Mouse (Mus musculus): ENCODE results near the gene Arid5a. TPM values are rescaled to one million over a fixed set of nuclear protein-coding genes. Genes with fewer than 3 reads are reported as not detected.

Arid5a gene
- polyA plus RNA-seq, 1 experiment = 4.5 TPM

DNA sequence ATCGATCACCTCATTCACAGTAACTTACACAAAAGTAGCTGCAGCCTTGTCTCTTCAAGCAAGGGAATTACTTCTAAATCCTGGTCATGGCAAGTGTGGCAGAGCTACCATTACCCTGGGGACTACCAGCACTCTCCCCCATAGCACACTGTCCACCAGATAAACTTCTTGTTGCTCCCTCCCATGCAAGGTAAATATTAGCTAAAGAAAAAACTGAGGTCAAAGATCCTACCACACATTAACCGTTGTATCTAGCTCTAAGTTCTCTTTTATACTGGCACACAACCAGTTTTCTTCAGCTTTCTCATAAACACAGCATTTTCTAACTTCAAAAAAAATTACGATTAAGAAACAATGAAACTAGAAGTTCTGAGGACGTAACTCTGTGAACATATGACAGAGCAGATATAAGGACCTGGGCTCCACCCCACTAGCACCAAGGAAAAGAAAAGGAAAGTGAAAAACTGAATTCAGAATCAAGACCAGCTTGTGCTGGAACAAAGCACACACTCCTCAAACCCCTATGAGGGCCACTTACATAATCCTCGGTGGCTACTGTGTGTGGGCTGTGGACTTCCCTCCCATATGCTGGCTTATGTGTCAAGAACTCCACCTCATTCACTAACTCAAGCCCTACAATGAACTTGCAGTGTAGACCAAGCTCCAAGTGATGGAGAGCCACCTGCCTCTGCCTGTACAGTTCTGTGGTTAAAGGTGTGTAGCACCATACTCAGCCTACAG lies 49.6 kb downstream of the Arid5a start:
- no peak for TF ChIP-seq CTCF (conservative IDR thresholded peaks at IDR 0.05; ENCODE audit: insufficient read depth, insufficient read length, low read depth, low read length)
- TF ChIP-seq POLR2A (IDR thresholded peaks at IDR 0.05; ENCODE audit: low read depth, low read length) = no peak
- peak; percentile 80 for DNase-seq
- WGBS = 57% methylated on average over 5 of the region's 5 CpGs
- H3K36me3 ChIP-seq (ENCODE audit: control insufficient read depth, insufficient read depth, low read length) = peaks cover 10% of the 10 kb centered on the region
- no peaks in the 10 kb centered on the region for H3K27me3 ChIP-seq (replicated peaks; ENCODE audit: control insufficient read depth, insufficient read depth, low read length)
- peaks cover 26% of the 10 kb centered on the region for H3K4me1 ChIP-seq (ENCODE audit: control insufficient read depth, insufficient read depth, low read length)
- H3K27ac ChIP-seq (ENCODE audit: insufficient read depth, low read depth, low read length) = peak overlapping the region; percentile 79
- H3K4me3 ChIP-seq (ENCODE audit: insufficient read depth, low read depth, low read length) = no peak overlapping the region

DNA sequence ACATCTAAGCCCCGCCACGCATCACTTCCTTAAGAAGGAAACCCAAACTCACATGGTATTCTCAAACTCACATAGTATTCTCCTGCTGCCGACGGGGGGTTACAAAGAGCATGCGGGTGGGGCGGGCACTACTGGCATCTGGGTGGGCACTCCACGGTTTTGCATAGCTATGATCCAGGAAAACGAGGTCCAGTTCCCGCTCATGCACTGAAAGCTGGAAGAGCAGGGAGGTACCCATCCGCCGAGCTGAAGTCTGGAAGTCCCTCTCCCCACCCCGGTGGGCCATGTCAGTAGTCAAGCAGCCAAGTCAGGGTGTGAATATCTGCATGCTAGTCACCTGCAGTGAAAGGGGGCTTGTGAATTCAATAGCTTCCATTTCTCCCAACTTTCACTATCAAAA lies 60.2 kb downstream of the Arid5a start:
- peak; percentile 12 for DNase-seq
- TF ChIP-seq POLR2A (IDR thresholded peaks at IDR 0.05; ENCODE audit: low read depth, low read length) (no peak), CTCF (conservative IDR thresholded peaks at IDR 0.05; ENCODE audit: insufficient read depth, insufficient read length, low read depth, low read length) (no peak)
- peaks cover 1% of the 10 kb centered on the region; the same call in 1 of the 2 replicates for H3K36me3 ChIP-seq (ENCODE audit: control insufficient read depth, insufficient read depth, low read length)
- H3K4me1 ChIP-seq (ENCODE audit: control insufficient read depth, insufficient read depth, low read length) = peaks cover 17% of the 10 kb centered on the region
- 13% methylated on average over 12 of the region's 12 CpGs for WGBS
- peak overlapping the region; percentile 92 for H3K4me3 ChIP-seq (ENCODE audit: insufficient read depth, low read depth, low read length)
- no peaks in the 10 kb centered on the region for H3K27me3 ChIP-seq (replicated peaks; ENCODE audit: control insufficient read depth, insufficient read depth, low read length)
- peak overlapping the region; percentile 75 for H3K27ac ChIP-seq (ENCODE audit: insufficient read depth, low read depth, low read length)

DNA sequence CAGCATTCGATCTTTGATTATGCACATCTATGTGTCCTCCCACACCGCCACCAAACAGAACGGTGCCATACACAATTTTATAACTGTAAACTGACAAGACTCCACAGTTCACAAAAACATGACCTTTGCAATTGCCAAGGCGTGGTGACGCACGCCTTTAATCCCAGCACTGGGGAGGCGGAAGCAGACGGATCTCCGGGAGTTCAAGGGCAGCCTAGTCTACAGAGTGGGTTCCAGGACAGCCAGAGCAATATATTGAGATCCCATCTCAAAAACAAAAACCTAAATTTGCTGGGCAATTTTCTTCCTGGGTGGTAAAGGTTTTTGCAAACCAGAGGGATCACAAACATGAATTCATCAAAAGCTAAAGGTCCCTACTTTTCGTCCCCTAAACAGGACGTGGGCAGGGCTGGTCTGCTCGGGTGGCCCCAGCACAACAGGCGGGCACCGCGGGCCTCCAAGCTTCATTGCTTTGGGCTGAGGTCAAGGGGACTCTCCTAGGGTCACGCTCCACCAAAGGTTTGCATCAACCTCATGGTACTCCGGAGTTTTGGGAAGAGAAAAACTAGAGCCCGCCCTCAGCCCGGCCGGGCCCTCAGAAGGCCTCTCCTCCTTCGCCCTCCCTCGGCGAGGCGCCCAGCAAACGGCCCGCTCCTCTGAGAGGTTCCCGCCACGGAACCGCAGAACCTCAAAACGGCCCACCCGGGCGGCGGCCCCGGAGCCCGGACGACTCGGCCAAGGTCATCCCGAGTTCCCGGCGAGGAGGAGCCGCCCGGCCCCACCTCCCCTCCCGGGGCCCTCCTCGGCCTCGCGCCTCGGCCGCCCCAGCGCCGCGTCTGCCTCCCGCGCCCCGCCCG lies 60.8 kb downstream of the Arid5a start:
- peak; percentile 13 for TF ChIP-seq POLR2A (IDR thresholded peaks at IDR 0.05; ENCODE audit: low read depth, low read length)
- TF ChIP-seq CTCF (conservative IDR thresholded peaks at IDR 0.05; ENCODE audit: insufficient read depth, insufficient read length, low read depth, low read length) = no peak
- Histone ChIP-seq H3K4me1 (ENCODE audit: control insufficient read depth, insufficient read depth, low read length) (peaks cover 17% of the 10 kb centered on the region), H3K27ac (ENCODE audit: insufficient read depth, low read depth, low read length) (peak overlapping the region; percentile 75), H3K27me3 (replicated peaks; ENCODE audit: control insufficient read depth, insufficient read depth, low read length) (no peaks in the 10 kb centered on the region), H3K4me3 (ENCODE audit: insufficient read depth, low read depth, low read length) (peak overlapping the region; percentile 92), H3K36me3 (ENCODE audit: control insufficient read depth, insufficient read depth, low read length) (peaks cover 1% of the 10 kb centered on the region; the same call in 1 of the 2 replicates)
- DNase-seq = peak; percentile 81
- 1% methylated on average over 55 of the region's 55 CpGs for WGBS

DNA sequence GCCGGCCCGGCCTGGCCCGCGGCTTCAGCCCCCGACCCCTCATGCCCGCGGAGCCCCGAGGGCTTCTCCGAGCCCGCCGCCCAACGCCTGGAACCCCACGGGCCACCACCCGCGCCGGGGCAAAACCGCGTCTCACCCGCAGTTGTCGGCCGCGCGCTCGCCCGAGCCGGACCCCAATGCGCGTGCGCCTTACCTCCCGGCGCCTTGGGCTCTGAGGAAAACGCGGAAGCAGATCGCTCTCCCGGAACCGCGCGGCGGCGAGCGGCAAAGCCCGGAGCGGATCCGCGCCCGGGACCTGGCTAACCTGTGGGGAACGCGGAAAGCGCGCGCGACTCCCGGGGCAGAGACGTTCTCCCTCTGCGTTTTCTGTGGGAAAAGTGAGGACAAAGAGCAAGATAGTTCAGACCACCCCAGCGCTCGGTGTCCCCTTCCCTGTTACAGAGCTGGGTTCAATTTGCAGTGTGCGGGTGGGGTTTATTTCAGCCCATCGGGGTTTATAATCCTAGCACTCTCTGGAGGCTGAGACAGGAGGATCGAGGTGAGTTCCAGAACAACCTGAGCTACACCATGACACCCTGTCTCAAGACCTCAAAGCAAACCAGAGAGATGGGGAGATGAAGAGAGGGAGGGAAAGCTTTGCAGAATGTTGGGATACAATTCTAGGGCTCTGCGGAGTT lies 61.6 kb downstream of the Arid5a start, which contains the start of gene Kansl3:
TSS of gene Kansl3 (minus strand) at position 213 of the 677 bp plus-strand sequence.
- TF ChIP-seq POLR2A (IDR thresholded peaks at IDR 0.05; ENCODE audit: low read depth, low read length) = peak; percentile 64
- TF ChIP-seq CTCF (conservative IDR thresholded peaks at IDR 0.05; ENCODE audit: insufficient read depth, insufficient read length, low read depth, low read length) = no peak
- 4% methylated on average over 61 of the region's 61 CpGs for WGBS
- H3K27ac ChIP-seq (ENCODE audit: insufficient read depth, low read depth, low read length) = peak within 1 kb of the TSS; percentile 75

DNA sequence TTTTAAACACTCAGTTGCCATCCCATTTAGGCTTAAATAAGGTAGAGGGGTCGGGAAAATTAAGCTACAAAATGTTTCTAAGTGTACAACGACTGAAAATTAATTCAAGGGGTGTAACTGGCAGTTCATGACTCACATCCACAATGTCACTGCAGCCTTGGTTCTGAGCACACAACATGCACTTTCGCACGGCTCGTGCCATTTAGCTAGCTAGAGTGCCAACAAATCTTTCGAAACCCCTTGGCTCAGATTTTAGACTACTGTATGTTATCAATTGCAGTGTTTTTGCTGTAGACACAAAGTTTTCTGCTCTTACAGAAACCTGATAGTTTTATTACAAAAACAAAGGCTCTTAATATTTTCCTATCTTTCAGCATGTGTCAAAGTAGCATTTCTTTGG lies 63.4 kb downstream of the Arid5a start:
- H3K4me1 ChIP-seq (ENCODE audit: control insufficient read depth, insufficient read depth, low read length) = peaks cover 15% of the 10 kb centered on the region
- H3K27me3 ChIP-seq (replicated peaks; ENCODE audit: control insufficient read depth, insufficient read depth, low read length) = no peaks in the 10 kb centered on the region
- H3K36me3 ChIP-seq (ENCODE audit: control insufficient read depth, insufficient read depth, low read length) = no peaks in the 10 kb centered on the region
- TF ChIP-seq POLR2A (IDR thresholded peaks at IDR 0.05; ENCODE audit: low read depth, low read length) = no peak
- no peak for TF ChIP-seq CTCF (conservative IDR thresholded peaks at IDR 0.05; ENCODE audit: insufficient read depth, insufficient read length, low read depth, low read length)
- no peak overlapping the region for H3K4me3 ChIP-seq (ENCODE audit: insufficient read depth, low read depth, low read length)
- WGBS = 82% methylated on average over 6 of the region's 6 CpGs
- no peak for DNase-seq
- H3K27ac ChIP-seq (ENCODE audit: insufficient read depth, low read depth, low read length) = no peak overlapping the region

More for the DNA sequence above, 61.6 kb downstream of the Arid5a start, which contains the start of gene Kansl3:
- Histone ChIP-seq H3K4me1 (ENCODE audit: control insufficient read depth, insufficient read depth, low read length) (peaks cover 17% of the 10 kb centered on the region), H3K36me3 (ENCODE audit: control insufficient read depth, insufficient read depth, low read length) (peaks cover 1% of the 10 kb centered on the region; the same call in 1 of the 2 replicates), H3K27me3 (replicated peaks; ENCODE audit: control insufficient read depth, insufficient read depth, low read length) (no peaks in the 10 kb centered on the region), H3K4me3 (ENCODE audit: insufficient read depth, low read depth, low read length) (peak within 1 kb of the TSS; percentile 92)
- peak; percentile 93 for DNase-seq

DNA sequence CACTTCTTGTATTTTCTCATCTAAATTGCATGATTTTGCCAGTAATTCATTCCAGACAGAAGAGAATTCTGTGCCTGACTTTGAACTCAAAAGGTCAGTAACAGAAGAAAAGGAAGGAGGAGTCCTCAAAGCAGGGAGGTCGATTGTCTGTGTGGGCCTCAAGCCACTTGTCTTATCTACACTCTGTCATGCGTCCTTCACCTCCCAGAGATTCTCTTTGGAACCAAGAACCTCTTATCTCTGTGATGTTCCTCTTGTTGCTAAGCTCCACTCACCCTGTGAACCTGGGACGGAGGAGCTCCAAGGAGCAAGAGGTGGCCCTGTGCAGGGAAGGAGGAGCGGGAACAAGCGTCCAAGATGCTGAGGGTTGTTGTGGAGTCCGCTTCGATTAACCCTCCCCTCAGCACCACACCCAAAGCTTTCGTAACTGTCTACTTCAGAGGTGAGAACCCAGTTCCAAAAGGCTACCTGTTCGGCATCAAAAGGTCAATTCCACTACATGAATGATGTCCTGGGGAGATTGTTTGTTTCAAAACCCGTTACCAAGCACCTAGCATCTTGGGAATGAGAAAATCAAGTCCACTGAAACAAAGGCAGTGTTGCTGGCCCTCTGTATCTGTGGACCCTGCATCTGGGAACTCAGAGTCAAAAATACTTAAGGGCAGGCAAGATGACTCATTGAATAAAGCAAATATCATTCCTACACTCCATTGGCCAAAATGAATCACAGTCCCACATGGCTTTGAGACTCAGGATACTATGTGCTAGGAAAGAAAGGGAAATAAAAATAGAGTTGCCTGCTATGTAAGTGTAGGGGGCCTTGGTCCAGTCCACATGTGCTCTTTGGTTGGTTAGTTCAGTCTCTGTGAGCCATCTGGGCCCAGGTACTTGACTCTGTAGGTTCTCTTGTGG lies 64.7 kb downstream of the Arid5a start, which contains the start of gene Fer1l5:
TSS of gene Fer1l5 (plus strand) at position 358 of the 912 bp plus-strand sequence.
- WGBS = 89% methylated on average over 10 of the region's 10 CpGs
- peaks cover 11% of the 10 kb centered on the region for H3K4me1 ChIP-seq (ENCODE audit: control insufficient read depth, insufficient read depth, low read length)
- H3K36me3 ChIP-seq (ENCODE audit: control insufficient read depth, insufficient read depth, low read length) = no peaks in the 10 kb centered on the region
- H3K27ac ChIP-seq (ENCODE audit: insufficient read depth, low read depth, low read length) = no peak within 1 kb of the TSS
- H3K27me3 ChIP-seq (replicated peaks; ENCODE audit: control insufficient read depth, insufficient read depth, low read length) = no peaks in the 10 kb centered on the region
- no peak for TF ChIP-seq POLR2A (IDR thresholded peaks at IDR 0.05; ENCODE audit: low read depth, low read length)
- TF ChIP-seq CTCF (conservative IDR thresholded peaks at IDR 0.05; ENCODE audit: insufficient read depth, insufficient read length, low read depth, low read length) = no peak
- DNase-seq = no peak
- H3K4me3 ChIP-seq (ENCODE audit: insufficient read depth, low read depth, low read length) = no peak within 1 kb of the TSS

Other genes with a start within 250 kb of the Arid5a start
- gene Hs6st1, start 239.3 kb upstream of the Arid5a start, polyA plus RNA-seq (2012; rRNA removed) = 123 and 142 TPM in 2 replicates
- gene Uggt1, start 63.0 kb upstream of the Arid5a start, polyA plus RNA-seq (2012; rRNA removed) = 12.6 and 15.3 TPM in 2 replicates
- gene Neurl3, start 33.1 kb upstream of the Arid5a start, polyA plus RNA-seq (2012; rRNA removed) = 7.4 and 9.9 TPM in 2 replicates
- 63.8 and 83.5 TPM in 2 replicates for gene Kansl3, start 61.4 kb downstream of the Arid5a start, polyA plus RNA-seq (2012; rRNA removed)
- gene Fer1l5, start 64.6 kb downstream of the Arid5a start, polyA plus RNA-seq (2012; rRNA removed) = 0.06 and 0.08 TPM in 2 replicates
- 26.0 and 28.7 TPM in 2 replicates for gene Lman2l, start 137.5 kb downstream of the Arid5a start, polyA plus RNA-seq (2012; rRNA removed)
- gene Cnnm4, start 163.9 kb downstream of the Arid5a start, polyA plus RNA-seq (2012; rRNA removed) = 14.3 and 15.9 TPM in 2 replicates
- gene Cnnm3, start 204.1 kb downstream of the Arid5a start, polyA plus RNA-seq (2012; rRNA removed) = 19.8 and 29.5 TPM in 2 replicates
- 11.8 and 37.9 TPM in 2 replicates for gene Ankrd23, start 229.2 kb downstream of the Arid5a start, polyA plus RNA-seq (2012; rRNA removed)
- gene Gm42417, start 231.7 kb downstream of the Arid5a start, polyA plus RNA-seq (2012; rRNA removed) = not detected in 2 replicates
- 16.8 and 22.6 TPM in 2 replicates for gene Ankrd39, start 239.7 kb downstream of the Arid5a start, polyA plus RNA-seq (2012; rRNA removed)

All from kidney, adult 2 months (tissue).